Mouse (Mus musculus) liver, embryonic 13.5 days (tissue): Measurements from ENCODE around the gene Tmem50b. TPM values are rescaled to one million over a fixed set of nuclear protein-coding genes. Genes with fewer than 3 reads are reported as not detected.

Experiments
- ATAC-seq: fragments of 200-750 bp; cut with Nextera tagmentation; 2 replicates; pipeline ENCODE4 v1.8.0; 2017; ENCODE audit warnings: low read depth, mild to moderate bottlenecking, moderate number of reproducible peaks, moderate library complexity
- DNase-seq: peaks from one replicate; pipeline ENCODE4 v3.0.0; 2022
- H3K27ac ChIP-seq: fragments of 300-500 bp; sonication (generic); 2 replicates; pipeline ENCODE4 v1.5.1; 2015; ENCODE audit warnings: moderate library complexity, mild to moderate bottlenecking, inconsistent platforms
- H3K27me3 ChIP-seq: fragments of 300-500 bp; sonication (generic); 2 replicates; pipeline ENCODE4 v1.6.1; 2015; ENCODE audit warnings: mild to moderate bottlenecking, inconsistent platforms
- H3K36me3 ChIP-seq: fragments of 300-500 bp; sonication (generic); 2 replicates; pipeline ENCODE4 v1.6.1; 2015; ENCODE audit warnings: mild to moderate bottlenecking, inconsistent platforms
- H3K4me1 ChIP-seq: fragments of 300-500 bp; sonication (generic); replicated peaks from 2 replicates; pipeline ENCODE4 v1.6.1; 2015; ENCODE audit warnings: inconsistent platforms
- H3K4me2 ChIP-seq: fragments of 300-500 bp; sonication (generic); 2 replicates; pipeline ENCODE4 v1.6.1; 2015; ENCODE audit warnings: inconsistent platforms, mild to moderate bottlenecking, moderate library complexity
- H3K4me3 ChIP-seq: fragments of 300-500 bp; sonication (generic); replicated peaks from 2 replicates; pipeline ENCODE4 v1.5.1; 2015; ENCODE audit warnings: mild to moderate bottlenecking, inconsistent platforms
- H3K9ac ChIP-seq: fragments of 300-500 bp; sonication (generic); 2 replicates; pipeline ENCODE4 v1.6.1; 2015; ENCODE audit warnings: mild to moderate bottlenecking, inconsistent platforms
- H3K9me3 ChIP-seq: fragments of 300-500 bp; sonication (generic); replicated peaks from 2 replicates; pipeline ENCODE4 v1.6.1; 2016; ENCODE audit warnings: inconsistent platforms
- WGBS: fragments of 180-500 bp; shearing (Covaris S2); methylation state at CpG from one replicate; pipeline ENCODE4 v1.1.7; 2015; ENCODE audit not compliant: insufficient replicate concordance; 5-methylcytosine and 5-hydroxymethylcytosine counted together
- polyA plus RNA-seq: library from polyadenylated mRNA; unstranded; fragments of >200 nt; fragmentation: Nextera tagmentation; extraction: Ambion mirVana; gene quantifications from 2 replicates; pipeline ENCODE4 v1.2.1, GENCODE M21; 2015

Gene Tmem50b
- polyA plus RNA-seq, 1 experiment from 2014 or later, result 5.6 TPM

GRCm38 (mm10) chr16:91588703-91589102, 8.9 kb downstream of the Tmem50b start:
- Histone ChIP-seq H3K9me3 (no peaks in the 10 kb centered on the region), H3K27ac (no peak overlapping the region), H3K4me3 (no peak overlapping the region), H3K9ac (no peak overlapping the region), H3K4me1 (peaks cover 18% of the 10 kb centered on the region), H3K27me3 (no peaks in the 10 kb centered on the region), H3K36me3 (no peaks in the 10 kb centered on the region), H3K4me2 (no peak overlapping the region)
- ATAC-seq (no peak), DNase-seq (no peak)
- 69% methylated on average over 3 of the region's 3 CpGs for WGBS

GRCm38 (mm10) chr16:91587730-91588453, 9.7 kb downstream of the Tmem50b start:
- no peak for ATAC-seq
- WGBS, result 55% methylated on average over 6 of the region's 6 CpGs
- no peak for DNase-seq
- no peak overlapping the region; the same call in 1 of the 2 replicates for H3K27ac ChIP-seq
- H3K36me3 ChIP-seq, result no peaks in the 10 kb centered on the region
- no peak overlapping the region for H3K4me3 ChIP-seq
- no peak overlapping the region for H3K9ac ChIP-seq
- H3K4me1 ChIP-seq, result peaks cover 11% of the 10 kb centered on the region
- H3K4me2 ChIP-seq, result no peak overlapping the region
- H3K9me3 ChIP-seq, result no peaks in the 10 kb centered on the region
- no peaks in the 10 kb centered on the region for H3K27me3 ChIP-seq

- 74% methylated on average over 6 of the region's 6 CpGs for WGBS
- Histone ChIP-seq H3K4me1 (peaks cover 6% of the 10 kb centered on the region), H3K9me3 (no peaks in the 10 kb centered on the region), H3K4me2 (no peak overlapping the region), H3K9ac (no peak overlapping the region), H3K4me3 (no peak overlapping the region), H3K27ac (no peak overlapping the region), H3K36me3 (0 out of 2 replicates have a peak, but pooled peaks cover 2% of the 10 kb centered on the region), H3K27me3 (no peaks in the 10 kb centered on the region)
- ATAC-seq (no peak), DNase-seq (no peak)
These were observed 11.4 kb downstream of the Tmem50b start for GRCm38 (mm10) chr16:91586244-91586643.

- Histone ChIP-seq H3K36me3 (0 out of 2 replicates have a peak, but pooled peaks cover 5% of the 10 kb centered on the region), H3K9me3 (no peaks in the 10 kb centered on the region), H3K4me2 (no peak overlapping the region), H3K9ac (no peak overlapping the region), H3K27me3 (no peaks in the 10 kb centered on the region), H3K4me3 (no peak overlapping the region), H3K4me1 (peaks cover 6% of the 10 kb centered on the region), H3K27ac (no peak overlapping the region; the same call in 1 of the 2 replicates)
- DNase-seq (no peak), ATAC-seq (no peak)
- WGBS, result 75% methylated on average over 5 of the region's 5 CpGs
These were observed 12.0 kb downstream of the Tmem50b start for GRCm38 (mm10) chr16:91585617-91586016.

DNA sequence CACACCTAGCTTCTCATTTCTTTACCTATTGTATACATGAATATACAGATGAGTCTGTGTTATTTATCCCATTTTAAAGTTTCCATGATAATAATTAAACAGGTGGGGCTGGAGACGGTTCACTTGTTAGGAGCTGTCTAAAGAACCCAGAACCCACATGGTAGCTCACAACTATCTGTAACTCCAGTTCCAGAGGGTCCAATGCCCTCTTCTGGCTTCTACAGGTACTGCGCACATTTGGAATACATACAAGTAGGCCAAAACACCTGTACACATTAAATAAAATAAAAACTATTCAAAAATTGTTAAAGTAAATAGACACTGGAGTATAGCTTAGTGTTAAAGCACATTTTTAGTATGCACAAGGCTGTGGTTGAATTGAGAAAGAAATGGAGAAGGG, 15.3 kb downstream of the Tmem50b start:
- H3K4me2 ChIP-seq, result no peak overlapping the region
- 0 out of 2 replicates have a peak, but pooled peaks cover 3% of the 10 kb centered on the region for H3K4me1 ChIP-seq
- no peak overlapping the region for H3K9ac ChIP-seq
- 38% methylated on average over 2 of the region's 2 CpGs for WGBS
- H3K27ac ChIP-seq, result no peak overlapping the region
- ATAC-seq, result peak; percentile 53; the same call in 1 of the 2 replicates
- no peaks in the 10 kb centered on the region for H3K9me3 ChIP-seq
- peak; percentile 39 for DNase-seq
- H3K4me3 ChIP-seq, result no peak overlapping the region
- H3K27me3 ChIP-seq, result no peaks in the 10 kb centered on the region
- H3K36me3 ChIP-seq, result 0 out of 2 replicates have a peak, but pooled peaks cover 5% of the 10 kb centered on the region

DNA sequence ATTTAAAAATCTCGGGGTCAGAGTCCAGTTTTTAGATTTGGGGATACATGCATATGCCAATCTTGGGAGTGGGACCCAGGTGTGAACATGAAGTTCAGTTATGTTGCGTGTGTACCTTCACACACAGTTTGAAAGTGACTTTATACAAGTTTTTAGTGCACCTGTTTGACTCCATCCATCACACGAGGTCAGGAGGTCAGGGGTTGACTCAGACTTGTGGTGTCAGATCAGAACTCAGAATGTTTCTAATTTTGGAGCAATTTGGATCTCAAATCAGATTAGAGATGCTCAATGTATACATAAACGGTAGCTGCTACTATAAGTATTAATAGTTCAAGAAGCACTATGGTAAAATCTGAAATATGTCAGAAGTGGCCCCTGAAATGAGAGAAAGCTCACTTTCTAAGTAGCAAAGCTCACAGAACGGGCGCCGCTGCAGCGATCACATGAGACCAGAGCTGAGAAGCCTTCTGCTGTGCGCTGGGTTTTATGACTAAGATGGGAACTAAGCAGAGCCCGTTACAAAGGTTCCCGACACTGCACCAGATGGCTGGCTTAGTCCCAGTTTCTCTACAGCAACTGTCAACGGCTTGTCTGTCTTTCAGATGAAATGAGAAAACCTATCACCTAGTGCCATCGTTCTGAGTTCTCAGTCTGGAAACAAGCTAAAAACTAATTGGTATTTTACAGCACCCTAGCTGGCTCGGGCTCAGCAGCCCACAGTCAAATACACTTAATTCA, 18.4 kb downstream of the Tmem50b start:
- no peak for ATAC-seq
- H3K4me2 ChIP-seq, result no peak overlapping the region

GRCm38 (mm10) chr16:91575151-91575550, 22.4 kb downstream of the Tmem50b start:
- Histone ChIP-seq H3K27me3 (no peaks in the 10 kb centered on the region; the same call in 1 of the 2 replicates), H3K9me3 (no peaks in the 10 kb centered on the region), H3K4me3 (no peak overlapping the region), H3K4me2 (no peak overlapping the region), H3K36me3 (0 out of 2 replicates have a peak, but pooled peaks cover 4% of the 10 kb centered on the region), H3K27ac (no peak overlapping the region), H3K9ac (no peak overlapping the region), H3K4me1 (peaks cover 8% of the 10 kb centered on the region)
- DNase-seq (no peak), ATAC-seq (no peak)
- 80% methylated on average over 13 of the region's 13 CpGs for WGBS

More for the DNA sequence above, 18.4 kb downstream of the Tmem50b start:
- Histone ChIP-seq H3K36me3 (0 out of 2 replicates have a peak, but pooled peaks cover 9% of the 10 kb centered on the region), H3K4me1 (0 out of 2 replicates have a peak, but pooled peaks cover 3% of the 10 kb centered on the region), H3K27me3 (no peaks in the 10 kb centered on the region), H3K9ac (no peak overlapping the region), H3K9me3 (no peaks in the 10 kb centered on the region), H3K4me3 (no peak overlapping the region), H3K27ac (no peak overlapping the region)
- no peak for DNase-seq
- WGBS, result 79% methylated on average over 14 of the region's 14 CpGs

DNA sequence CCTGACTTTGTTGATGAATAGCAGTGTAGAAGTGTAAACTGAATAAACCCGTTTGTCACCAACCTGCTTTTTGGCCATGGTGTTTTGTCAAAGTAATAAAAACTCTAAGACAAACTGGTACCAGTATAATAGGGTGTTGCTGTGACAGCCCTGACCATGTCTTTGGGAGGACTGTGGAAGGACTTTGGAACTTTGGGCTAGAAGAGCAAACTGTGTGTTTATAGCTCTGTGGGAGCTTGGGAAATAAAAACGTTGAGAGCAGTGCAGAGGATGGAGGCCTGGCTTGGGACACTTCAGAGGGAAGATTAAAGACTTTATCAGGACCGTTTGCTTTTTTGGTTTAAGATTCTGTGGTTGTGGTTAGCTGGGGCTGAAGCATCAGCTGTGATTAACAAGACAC, 26.5 kb downstream of the Tmem50b start:
- Histone ChIP-seq H3K27ac (no peak overlapping the region), H3K9me3 (no peaks in the 10 kb centered on the region), H3K36me3 (0 out of 2 replicates have a peak, but pooled peaks cover under 1% of the 10 kb centered on the region), H3K4me2 (no peak overlapping the region), H3K9ac (no peak overlapping the region), H3K4me1 (peaks cover 5% of the 10 kb centered on the region), H3K4me3 (no peak overlapping the region), H3K27me3 (no peaks in the 10 kb centered on the region; the same call in 1 of the 2 replicates)
- no peak for DNase-seq
- ATAC-seq, result no peak
- 28% methylated on average over 3 of the region's 3 CpGs for WGBS

DNA sequence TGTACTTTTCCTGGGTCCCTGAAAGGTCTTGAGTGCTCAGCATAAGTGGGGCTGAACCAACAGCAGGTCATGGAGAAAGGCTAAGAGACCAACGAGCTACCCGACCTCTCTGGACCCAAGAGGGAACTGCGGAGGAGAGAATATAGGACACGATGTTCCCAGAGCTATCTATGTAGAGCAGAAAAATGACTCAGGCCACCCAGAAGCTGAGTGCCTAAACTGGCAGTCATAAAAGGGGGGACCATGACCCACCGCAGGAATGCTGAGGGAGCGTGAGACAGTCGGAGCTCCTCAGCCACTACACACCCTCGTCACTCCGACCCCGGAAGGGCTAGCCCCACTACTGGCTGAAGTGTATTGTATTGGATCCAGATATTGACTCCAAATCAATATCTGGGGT, 28.6 kb downstream of the Tmem50b start:
- Histone ChIP-seq H3K9me3 (no peaks in the 10 kb centered on the region), H3K4me1 (peaks cover 24% of the 10 kb centered on the region), H3K36me3 (peaks cover 5% of the 10 kb centered on the region), H3K4me3 (no peak overlapping the region), H3K9ac (no peak overlapping the region), H3K27me3 (no peaks in the 10 kb centered on the region; the same call in 1 of the 2 replicates), H3K27ac (no peak overlapping the region), H3K4me2 (no peak overlapping the region)
- no peak for DNase-seq
- no peak for ATAC-seq
- 77% methylated on average over 10 of the region's 10 CpGs for WGBS

DNA sequence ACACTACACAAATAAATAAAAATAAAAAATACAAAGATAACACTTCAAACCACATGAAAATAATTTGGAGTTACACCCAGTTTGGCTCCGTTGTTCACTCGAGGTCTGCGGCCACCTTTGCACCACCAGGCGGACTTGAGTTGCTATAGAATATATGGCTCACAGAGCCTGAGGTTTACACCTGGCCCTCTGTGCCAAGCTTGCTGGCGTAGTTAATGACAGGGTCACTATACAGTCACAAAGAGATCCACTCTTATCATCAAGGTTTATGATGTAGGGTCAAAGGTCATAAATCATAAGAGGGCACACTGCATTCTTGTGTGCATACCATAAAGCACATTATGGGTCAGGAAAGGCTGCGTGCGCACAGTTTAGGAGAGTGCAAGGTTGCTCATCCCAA, 31.6 kb downstream of the Tmem50b start:
- H3K27me3 ChIP-seq, result no peaks in the 10 kb centered on the region
- H3K4me1 ChIP-seq, result peaks cover 23% of the 10 kb centered on the region
- H3K4me3 ChIP-seq, result no peak overlapping the region
- no peak overlapping the region for H3K4me2 ChIP-seq
- no peak overlapping the region for H3K9ac ChIP-seq
- H3K9me3 ChIP-seq, result no peaks in the 10 kb centered on the region
- no peak for ATAC-seq
- peaks cover 30% of the 10 kb centered on the region for H3K36me3 ChIP-seq
- DNase-seq, result no peak
- H3K27ac ChIP-seq, result no peak overlapping the region
- WGBS, result 78% methylated on average over 7 of the region's 7 CpGs

DNA sequence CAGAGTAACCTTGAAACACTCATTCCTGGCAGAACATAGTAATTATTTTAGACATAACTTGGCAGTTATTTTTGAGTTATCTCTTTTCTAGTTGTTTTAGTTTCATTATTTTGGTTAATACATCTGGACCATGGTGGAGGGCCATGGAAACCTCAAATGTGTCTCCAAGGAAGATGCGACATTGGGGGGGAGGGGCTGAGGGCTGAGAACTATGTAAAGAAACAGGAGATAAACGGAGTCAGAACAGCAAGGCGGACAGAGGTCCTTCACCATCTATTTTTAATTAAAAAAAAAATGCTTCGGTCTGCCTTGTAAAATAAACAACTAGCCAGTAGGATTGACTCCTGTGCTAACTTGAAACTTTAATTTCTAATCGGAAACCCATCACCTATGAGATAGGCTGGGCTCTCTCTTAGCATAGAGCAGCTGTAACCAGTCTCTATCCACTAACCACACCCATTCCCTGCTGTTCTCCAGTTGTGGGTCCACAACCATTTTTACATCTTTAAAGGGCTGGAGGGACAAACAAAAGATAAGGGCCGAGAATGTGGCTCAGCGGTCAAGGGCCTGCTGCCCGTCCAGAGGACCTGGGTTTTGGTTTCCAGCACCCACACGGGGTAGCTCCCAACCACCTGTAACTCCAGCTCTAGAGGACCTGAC, 32.2 kb downstream of the Tmem50b start:
- peaks cover 20% of the 10 kb centered on the region for H3K4me1 ChIP-seq
- H3K4me3 ChIP-seq, result no peak overlapping the region
- WGBS, result 55% methylated on average over 9 of the region's 9 CpGs
- DNase-seq, result no peak
- H3K27me3 ChIP-seq, result no peaks in the 10 kb centered on the region
- no peak overlapping the region for H3K9ac ChIP-seq
- no peaks in the 10 kb centered on the region for H3K9me3 ChIP-seq
- H3K4me2 ChIP-seq, result no peak overlapping the region
- ATAC-seq, result no peak
- H3K27ac ChIP-seq, result no peak overlapping the region
- peaks cover 30% of the 10 kb centered on the region for H3K36me3 ChIP-seq
